Mouse (Mus musculus) intestine, embryonic 16.5 days (tissue): ENCODE data around the gene Mettl17. TPM values are rescaled to one million over a fixed set of nuclear protein-coding genes. Genes with fewer than 3 reads are reported as not detected.
"Not testable (repeated sequence)": the region's sequence is repeated elsewhere in the genome, so short reads cannot be mapped to it uniquely, and the experiment has no call there.

Experiments
- ATAC-seq: fragments of 200-750 bp; cut with Nextera tagmentation; 2 replicates; pipeline ENCODE4 v1.8.0; 2017; ENCODE audit warnings: moderate TSS enrichment, moderate library complexity
- H3K27ac ChIP-seq: fragments of 300-500 bp; sonication (generic); 2 replicates; pipeline ENCODE4 v1.5.1; 2014; ENCODE audit warnings: mild to moderate bottlenecking, low read length
- H3K27me3 ChIP-seq: fragments of 300-500 bp; sonication (generic); replicated peaks from 2 replicates; pipeline ENCODE4 v1.6.1; 2014; ENCODE audit warnings: low read length, control low read depth, mixed read lengths; ENCODE audit not compliant: control insufficient read depth, insufficient read depth
- H3K36me3 ChIP-seq: fragments of 300-500 bp; sonication (generic); 2 replicates; pipeline ENCODE4 v1.6.1; 2014; ENCODE audit warnings: low read length, control low read depth; ENCODE audit not compliant: control insufficient read depth, insufficient read depth
- H3K4me1 ChIP-seq: fragments of 300-500 bp; sonication (generic); 2 replicates; pipeline ENCODE4 v1.6.1; 2014; ENCODE audit warnings: low read length, control low read depth, mixed read lengths; ENCODE audit not compliant: control insufficient read depth, insufficient read depth
- H3K4me2 ChIP-seq: fragments of 300-500 bp; sonication (generic); 2 replicates; pipeline ENCODE4 v1.6.1; 2014; ENCODE audit warnings: low read depth, low read length, control low read depth
- H3K4me3 ChIP-seq: fragments of 300-500 bp; sonication (generic); 2 replicates; pipeline ENCODE4 v1.5.1; 2014; ENCODE audit warnings: mild to moderate bottlenecking, low read length
- H3K9ac ChIP-seq: fragments of 300-500 bp; sonication (generic); 2 replicates; pipeline ENCODE4 v1.6.1; 2014; ENCODE audit warnings: low read depth, low read length
- H3K9me3 ChIP-seq: fragments of 300-500 bp; sonication (generic); 2 replicates; pipeline ENCODE4 v1.6.1; 2016; ENCODE audit warnings: low read length, control low read depth; ENCODE audit not compliant: control insufficient read depth
- WGBS: fragments of 180-500 bp; shearing (Covaris S2); extraction: QIAGEN DNeasy Blood & Tissue Kit; methylation state at CpG from one replicate; pipeline ENCODE4 v1.1.7; 2014; 5-methylcytosine and 5-hydroxymethylcytosine counted together
- polyA plus RNA-seq: library from polyadenylated mRNA; unstranded; fragments of >200 nt; fragmentation: Nextera tagmentation; extraction: Ambion mirVana; gene quantifications from 2 replicates; pipeline ENCODE4 v1.2.1, GENCODE M21; 2015

Mettl17 gene
- polyA plus RNA-seq = 50.3 and 57.1 TPM in 2 replicates

DNA sequence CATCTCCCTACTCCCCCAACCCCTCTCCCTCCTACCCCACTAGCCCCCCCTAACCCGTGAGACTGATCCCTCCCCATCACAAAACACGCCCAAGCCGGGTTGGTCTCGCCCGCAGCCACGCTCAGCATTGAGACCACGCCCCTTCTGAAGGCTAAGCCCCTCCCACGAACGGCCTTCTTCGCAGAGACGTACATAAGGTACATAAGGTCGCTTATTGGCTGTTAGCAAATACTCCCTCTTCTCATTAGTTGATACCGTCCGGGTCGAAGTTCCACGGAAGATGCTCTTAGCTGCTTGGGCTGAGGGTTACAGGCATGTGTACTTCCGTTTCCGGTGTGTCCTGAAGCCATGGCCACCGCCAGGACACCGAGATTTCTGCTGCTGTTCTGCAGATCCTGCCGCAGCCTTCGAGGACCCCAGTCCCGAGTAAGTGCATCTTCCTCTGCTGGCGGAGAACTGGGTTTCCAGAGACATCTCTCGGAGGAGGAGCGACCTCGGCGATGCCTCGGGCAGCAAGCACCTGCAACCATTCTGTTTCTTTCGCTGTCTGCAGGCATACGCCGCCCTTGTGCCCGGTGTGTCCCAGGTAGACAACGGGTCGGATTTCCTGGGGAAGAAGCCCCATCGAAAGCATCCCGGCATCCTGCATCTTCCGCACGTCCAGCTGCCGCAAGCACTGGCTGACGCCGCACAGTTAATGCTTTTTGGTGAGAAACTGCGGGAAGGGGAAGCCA lies at the start of gene Mettl17:
Mettl17 (plus strand) TSS at position 245 of the 734 bp plus-strand sequence.
- Histone ChIP-seq H3K4me2 (peak within 1 kb of the TSS; percentile 65), H3K27ac (peak within 1 kb of the TSS; percentile 80), H3K36me3 (peaks cover 17% of the 10 kb centered on the region), H3K9me3 (no peaks in the 10 kb centered on the region), H3K4me3 (peak within 1 kb of the TSS; percentile 71), H3K4me1 (peaks cover 8% of the 10 kb centered on the region; the same call in 1 of the 2 replicates), H3K27me3 (no peaks in the 10 kb centered on the region), H3K9ac (peak within 1 kb of the TSS; percentile 77)
- ATAC-seq = peak; percentile 99
- under 1% methylated on average over 43 of the region's 43 CpGs for WGBS

DNA sequence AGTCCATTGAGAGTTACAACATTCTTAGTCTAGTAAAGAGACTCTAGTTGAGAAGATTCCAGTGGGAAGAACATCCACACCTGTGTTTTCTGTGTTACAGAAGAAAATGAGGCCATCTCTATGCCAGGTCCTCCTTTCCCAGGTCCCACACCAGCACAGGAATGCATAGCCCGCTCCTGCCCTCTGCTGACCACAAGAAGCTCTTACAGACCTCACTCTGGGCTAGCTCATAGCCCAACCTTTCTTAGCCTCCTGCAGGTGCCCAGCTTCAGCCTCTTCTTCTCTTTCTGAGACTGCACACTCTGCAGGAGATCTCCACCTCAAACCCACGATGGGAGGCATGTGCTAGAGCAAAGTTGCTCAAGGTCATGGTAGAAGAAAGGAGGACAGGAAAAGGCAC lies 46.2 kb upstream of the Mettl17 start:
- 25% methylated on average over 2 of the region's 2 CpGs for WGBS
- ATAC-seq, H3K27me3 ChIP-seq: not testable (repeated sequence)

GRCm38 (mm10) chr14:51842250-51842649 lies 42.4 kb upstream of the Mettl17 start:
- Histone ChIP-seq H3K4me1 (no peaks in the 10 kb centered on the region), H3K27ac (no peak overlapping the region), H3K36me3 (no peaks in the 10 kb centered on the region), H3K4me2 (no peak overlapping the region), H3K27me3 (no peaks in the 10 kb centered on the region), H3K9ac (no peak overlapping the region), H3K4me3 (no peak overlapping the region), H3K9me3 (no peaks in the 10 kb centered on the region)
- WGBS = 79% methylated on average over 1 of the region's 1 CpGs
- ATAC-seq = no peak

More for the DNA sequence above, 46.2 kb upstream of the Mettl17 start:
- H3K9me3 ChIP-seq, H3K4me2 ChIP-seq, H3K27ac ChIP-seq, H3K4me1 ChIP-seq, H3K4me3 ChIP-seq, H3K36me3 ChIP-seq, H3K9ac ChIP-seq: not testable (repeated sequence)

- WGBS = 73% methylated on average over 2 of the region's 2 CpGs
- H3K27ac ChIP-seq = no peak overlapping the region
- H3K9ac ChIP-seq = no peak overlapping the region
- H3K4me1 ChIP-seq = no peaks in the 10 kb centered on the region
- H3K27me3 ChIP-seq = no peaks in the 10 kb centered on the region
- no peaks in the 10 kb centered on the region for H3K36me3 ChIP-seq
- H3K4me3 ChIP-seq = no peak overlapping the region
- H3K9me3 ChIP-seq = no peaks in the 10 kb centered on the region
- no peak overlapping the region for H3K4me2 ChIP-seq
- no peak for ATAC-seq
These were observed 41.9 kb upstream of the Mettl17 start for GRCm38 (mm10) chr14:51842781-51843180.

DNA sequence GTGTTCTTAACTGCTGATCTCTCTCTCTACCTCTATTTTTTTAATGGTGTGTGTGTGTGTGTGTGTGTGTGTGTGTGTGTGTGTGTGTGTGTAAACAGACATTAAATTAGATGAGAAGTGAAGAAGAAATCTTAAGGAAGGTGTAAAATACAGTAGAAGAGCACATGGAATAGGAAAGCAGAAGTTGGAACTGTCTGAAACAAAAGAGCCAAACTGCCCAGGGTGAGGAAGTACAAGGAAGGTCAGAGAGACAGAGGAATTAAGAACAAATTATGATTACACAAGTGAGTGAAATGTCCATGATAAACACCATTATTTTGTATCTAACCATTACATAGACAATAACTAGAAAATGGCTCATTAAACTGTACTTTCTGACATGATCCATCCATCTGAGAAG lies 40.8 kb upstream of the Mettl17 start:
- Histone ChIP-seq H3K36me3 (no peaks in the 10 kb centered on the region), H3K27me3 (no peaks in the 10 kb centered on the region), H3K9me3 (no peaks in the 10 kb centered on the region), H3K4me2 (no peak overlapping the region), H3K9ac (no peak overlapping the region), H3K27ac (no peak overlapping the region), H3K4me3 (no peak overlapping the region), H3K4me1 (no peaks in the 10 kb centered on the region)
- ATAC-seq = no peak

GRCm38 (mm10) chr14:51846566-51846965 lies 38.1 kb upstream of the Mettl17 start:
- Histone ChIP-seq H3K27ac (no peak overlapping the region), H3K4me3 (no peak overlapping the region), H3K27me3 (no peaks in the 10 kb centered on the region), H3K4me2 (no peak overlapping the region), H3K4me1 (no peaks in the 10 kb centered on the region), H3K9me3 (no peaks in the 10 kb centered on the region), H3K36me3 (no peaks in the 10 kb centered on the region), H3K9ac (no peak overlapping the region)
- 35% methylated on average over 3 of the region's 3 CpGs for WGBS
- ATAC-seq = no peak

DNA sequence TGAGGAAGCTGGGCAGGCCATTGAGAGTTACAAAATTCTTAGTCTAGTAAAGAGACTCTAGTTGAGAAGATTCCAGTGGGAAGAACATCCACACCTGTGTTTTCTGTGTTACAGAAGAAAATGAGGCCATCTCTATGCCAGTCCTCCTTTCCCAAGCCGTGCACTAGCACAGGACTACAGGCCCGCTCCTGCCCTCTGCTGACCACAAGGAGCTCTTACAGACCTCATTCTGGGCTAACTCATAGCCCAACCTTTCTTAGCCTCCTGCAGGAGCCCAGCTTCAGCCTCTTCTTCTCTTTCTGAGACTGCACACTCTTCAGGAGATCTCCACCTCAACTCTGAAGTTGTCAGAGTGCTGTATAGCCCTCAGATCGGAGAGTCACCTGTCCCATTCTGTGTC lies 33.6 kb upstream of the Mettl17 start:
- H3K4me3 ChIP-seq, H3K9ac ChIP-seq, H3K36me3 ChIP-seq, H3K27ac ChIP-seq, H3K4me1 ChIP-seq, H3K4me2 ChIP-seq, H3K27me3 ChIP-seq, ATAC-seq, H3K9me3 ChIP-seq: not testable (repeated sequence)
- WGBS = 45% methylated on average over 3 of the region's 3 CpGs

DNA sequence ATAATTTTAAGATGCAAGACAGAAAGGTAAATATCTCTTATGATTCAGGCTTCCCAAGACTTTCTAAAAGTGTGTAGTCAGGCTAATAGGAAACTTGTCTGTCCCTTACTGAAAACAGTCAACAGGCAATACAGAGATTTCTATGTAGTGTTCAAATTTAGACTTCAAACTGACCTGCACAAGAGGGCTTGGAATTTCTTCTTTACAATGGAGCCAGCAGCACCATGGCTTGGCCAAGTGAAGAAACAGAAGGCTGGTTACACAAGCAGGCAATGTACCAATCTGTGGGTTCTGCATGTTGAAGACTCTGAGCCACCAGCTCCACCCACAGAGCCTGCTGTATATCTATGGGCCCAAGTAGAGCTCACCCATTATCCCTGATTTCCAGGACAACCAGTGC lies 31.2 kb upstream of the Mettl17 start, which contains the start of gene Ear6:
Ear6 (plus strand) TSS at position 301 of the 400 bp plus-strand sequence.
- no peak within 1 kb of the TSS for H3K9ac ChIP-seq
- H3K27ac ChIP-seq = no peak within 1 kb of the TSS
- no peak for ATAC-seq
- no peaks in the 10 kb centered on the region for H3K36me3 ChIP-seq
- no peaks in the 10 kb centered on the region for H3K27me3 ChIP-seq
- no peaks in the 10 kb centered on the region for H3K4me1 ChIP-seq
- no peak within 1 kb of the TSS for H3K4me2 ChIP-seq
- H3K9me3 ChIP-seq = no peaks in the 10 kb centered on the region
- H3K4me3 ChIP-seq = no peak within 1 kb of the TSS

- not testable (repeated sequence) for H3K27ac ChIP-seq, H3K27me3 ChIP-seq, H3K4me2 ChIP-seq, H3K36me3 ChIP-seq, H3K4me3 ChIP-seq, H3K9ac ChIP-seq, ATAC-seq, H3K9me3 ChIP-seq, H3K4me1 ChIP-seq
- WGBS = 75% methylated on average over 7 of the region's 7 CpGs
These were observed 29.4 kb upstream of the Mettl17 start for GRCm38 (mm10) chr14:51855280-51855679.

GRCm38 (mm10) chr14:51863603-51864002 lies 21.0 kb upstream of the Mettl17 start:
- H3K4me1 ChIP-seq, H3K4me3 ChIP-seq, H3K4me2 ChIP-seq, H3K9me3 ChIP-seq, H3K27me3 ChIP-seq, H3K36me3 ChIP-seq, H3K9ac ChIP-seq, H3K27ac ChIP-seq, ATAC-seq: not testable (repeated sequence)
- WGBS = 5% methylated on average over 1 of the region's 1 CpGs
